Mouse (Mus musculus) testis, adult 2 months (tissue): ENCODE measurements around the gene Cep68. TPM values are rescaled to one million over a fixed set of nuclear protein-coding genes. Genes with fewer than 3 reads are reported as not detected.

Source experiments
- H3K27ac ChIP-seq: fragments of 200-500 bp; 2 replicates; pipeline ENCODE4 v1.5.1; 2012; ENCODE audit warnings: low read depth, low read length; ENCODE audit not compliant: control insufficient read depth, insufficient read depth
- H3K27me3 ChIP-seq: fragments of 200-500 bp; 2 replicates; pipeline ENCODE4 v1.6.1; 2012; ENCODE audit warnings: mild to moderate bottlenecking, low read length, moderate library complexity; ENCODE audit not compliant: control insufficient read depth, insufficient read depth
- H3K36me3 ChIP-seq: fragments of 200-500 bp; 2 replicates; pipeline ENCODE4 v1.6.1; 2012; ENCODE audit warnings: mild to moderate bottlenecking, low read length; ENCODE audit not compliant: control insufficient read depth, insufficient read depth
- H3K4me1 ChIP-seq: fragments of 200-500 bp; 2 replicates; pipeline ENCODE4 v1.6.1; 2012; ENCODE audit warnings: low read length; ENCODE audit not compliant: control insufficient read depth, insufficient read depth
- H3K4me3 ChIP-seq: fragments of 200-500 bp; 2 replicates; pipeline ENCODE4 v1.5.1; 2012; ENCODE audit warnings: low read depth, mild to moderate bottlenecking, low read length, moderate library complexity, mixed read lengths; ENCODE audit not compliant: control insufficient read depth
- CTCF ChIP-seq: fragments of 200-500 bp; IDR thresholded peaks from 2 replicates; pipeline ENCODE4 v1.5.1; 2012; ENCODE audit warnings: low read depth, mild to moderate bottlenecking, inconsistent platforms, low read length, moderate library complexity; ENCODE audit not compliant: control insufficient read depth, insufficient read depth, insufficient replicate concordance
- POLR2A ChIP-seq: fragments of 200-500 bp; IDR thresholded peaks from 2 replicates; pipeline ENCODE4 v1.6.1; 2012; ENCODE audit warnings: low read depth, mild to moderate bottlenecking, inconsistent platforms, low read length, moderate library complexity; ENCODE audit not compliant: control insufficient read depth
- polyA plus RNA-seq: library from polyadenylated mRNA; depleted of rRNA; stranded (reverse); fragments of >200 nt; gene quantifications from 2 replicates; pipeline ENCODE4 v1.2.3, GENCODE M21; 2012

Cep68 gene
- polyA plus RNA-seq, 1 experiment: 7.2 TPM

- no peak for TF ChIP-seq CTCF
- TF ChIP-seq POLR2A: no peak
- no peak overlapping the region for H3K27ac ChIP-seq
- H3K36me3 ChIP-seq: no peaks in the 10 kb centered on the region; the same call in 1 of the 2 replicates
- no peak overlapping the region for H3K4me3 ChIP-seq
- H3K27me3 ChIP-seq: no peaks in the 10 kb centered on the region
- no peaks in the 10 kb centered on the region for H3K4me1 ChIP-seq
Measured at GRCm38 (mm10) chr11:20240331-20240730, 8.9 kb downstream of the Cep68 start.

- no peaks in the 10 kb centered on the region for H3K4me1 ChIP-seq
- H3K27me3 ChIP-seq: no peaks in the 10 kb centered on the region
- H3K27ac ChIP-seq: no peak overlapping the region
- no peaks in the 10 kb centered on the region; the same call in 1 of the 2 replicates for H3K36me3 ChIP-seq
- TF ChIP-seq CTCF (no peak), POLR2A (no peak)
- H3K4me3 ChIP-seq: no peak overlapping the region
Measured at GRCm38 (mm10) chr11:20239279-20239861, 9.9 kb downstream of the Cep68 start.

GRCm38 (mm10) chr11:20237976-20238375 is 11.3 kb downstream of the Cep68 start:
- Histone ChIP-seq H3K4me1 (no peaks in the 10 kb centered on the region), H3K27me3 (no peaks in the 10 kb centered on the region), H3K36me3 (no peaks in the 10 kb centered on the region; the same call in 1 of the 2 replicates), H3K4me3 (no peak overlapping the region), H3K27ac (no peak overlapping the region)
- no peak for TF ChIP-seq POLR2A
- TF ChIP-seq CTCF: no peak

- H3K27ac ChIP-seq: no peak overlapping the region
Measured at GRCm38 (mm10) chr11:20237018-20237417, 12.2 kb downstream of the Cep68 start.

GRCm38 (mm10) chr11:20234233-20234632 is 15.0 kb downstream of the Cep68 start:
- TF ChIP-seq CTCF: no peak
- TF ChIP-seq POLR2A: no peak
- no peaks in the 10 kb centered on the region for H3K4me1 ChIP-seq
- H3K27ac ChIP-seq: no peak overlapping the region
- H3K27me3 ChIP-seq: no peaks in the 10 kb centered on the region
- H3K4me3 ChIP-seq: no peak overlapping the region
- H3K36me3 ChIP-seq: no peaks in the 10 kb centered on the region; the same call in 1 of the 2 replicates

More at GRCm38 (mm10) chr11:20237018-20237417, 12.2 kb downstream of the Cep68 start:
- H3K27me3 ChIP-seq: no peaks in the 10 kb centered on the region
- no peak overlapping the region for H3K4me3 ChIP-seq
- no peaks in the 10 kb centered on the region; the same call in 1 of the 2 replicates for H3K36me3 ChIP-seq
- H3K4me1 ChIP-seq: no peaks in the 10 kb centered on the region
- TF ChIP-seq POLR2A (no peak), CTCF (no peak)

GRCm38 (mm10) chr11:20232016-20232755 is 17.0 kb downstream of the Cep68 start:
- no peak overlapping the region for H3K27ac ChIP-seq
- no peak for TF ChIP-seq CTCF
- no peak for TF ChIP-seq POLR2A

GRCm38 (mm10) chr11:20231128-20231878 is 17.9 kb downstream of the Cep68 start:
- TF ChIP-seq CTCF: no peak
- TF ChIP-seq POLR2A: no peak
- no peak overlapping the region for H3K4me3 ChIP-seq

More at GRCm38 (mm10) chr11:20232016-20232755, 17.0 kb downstream of the Cep68 start:
- Histone ChIP-seq H3K4me3 (no peak overlapping the region), H3K36me3 (no peaks in the 10 kb centered on the region; the same call in 1 of the 2 replicates), H3K27me3 (no peaks in the 10 kb centered on the region), H3K4me1 (no peaks in the 10 kb centered on the region)

More at GRCm38 (mm10) chr11:20231128-20231878, 17.9 kb downstream of the Cep68 start:
- Histone ChIP-seq H3K4me1 (no peaks in the 10 kb centered on the region), H3K27me3 (no peaks in the 10 kb centered on the region), H3K27ac (peak overlapping the region; percentile 38), H3K36me3 (no peaks in the 10 kb centered on the region; the same call in 1 of the 2 replicates)
